Mouse (Mus musculus) macrophage (primary cell): ENCODE measurements at regions not wholly inside any gene's neighbourhood (a gene's known extent, or its start where the extent isn't known, plus 50 kb on each side); places are given as distances from the start of the nearest gene placed in this dataset.

ENCODE experiments used
- H3K27ac ChIP-seq: fragments of 350-480 bp; formaldehyde crosslinking; 2 replicates; pipeline ENCODE4 v1.9.0; 2021
- H3K36me3 ChIP-seq: fragments of 350-480 bp; formaldehyde crosslinking; 2 replicates; pipeline ENCODE4 v1.9.0; 2021; ENCODE audit errors: inconsistent target
- H3K4me3 ChIP-seq: fragments of 350-480 bp; formaldehyde crosslinking; 2 replicates; pipeline ENCODE4 v1.9.0; 2021; ENCODE audit errors: inconsistent target
- H3K79me2 ChIP-seq: fragments of 350-480 bp; formaldehyde crosslinking; 2 replicates; pipeline ENCODE4 v1.9.0; 2021; ENCODE audit errors: inconsistent target
- WGBS: methylation state at CpG from one replicate; pipeline ENCODE4 v1.1.7; 2026; ENCODE audit warnings: inconsistent platforms; ENCODE audit not compliant: missing documents; 5-methylcytosine and 5-hydroxymethylcytosine counted together

DNA sequence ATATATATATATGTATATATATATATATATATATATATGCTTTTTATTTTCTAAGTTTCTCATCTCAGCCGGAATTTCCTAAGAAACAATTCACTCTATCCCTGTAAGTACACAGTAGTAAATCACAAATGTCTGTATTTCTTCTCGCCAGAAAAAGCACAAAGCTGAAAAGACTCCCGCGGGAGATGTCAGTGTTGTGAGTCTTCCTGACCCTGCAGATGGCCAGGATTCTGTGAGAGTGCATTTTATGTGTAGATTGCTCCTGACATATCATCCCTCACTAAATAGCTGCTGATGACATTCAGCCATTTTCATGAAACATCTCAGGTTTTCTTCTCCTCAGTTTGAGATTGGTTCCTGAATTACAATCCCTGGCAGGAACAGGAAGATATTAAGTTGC, 148.9 kb upstream of the Xrcc4 start:
- no peak overlapping the region for H3K27ac ChIP-seq
- H3K4me3 ChIP-seq, result no peak overlapping the region
- H3K79me2 ChIP-seq, result no peaks in the 10 kb centered on the region
- H3K36me3 ChIP-seq, result no peaks in the 10 kb centered on the region
- WGBS, result 82% methylated on average over 4 of the region's 4 CpGs

GRCm38 (mm10) chr13:90233986-90234385, 144.6 kb upstream of the Xrcc4 start:
- WGBS, result 10% methylated on average over 1 of the region's 1 CpGs
- Histone ChIP-seq H3K79me2 (no peaks in the 10 kb centered on the region), H3K4me3 (no peak overlapping the region), H3K27ac (no peak overlapping the region), H3K36me3 (no peaks in the 10 kb centered on the region)

GRCm38 (mm10) chr13:90233561-90233960, 144.2 kb upstream of the Xrcc4 start:
- Histone ChIP-seq H3K79me2 (no peaks in the 10 kb centered on the region), H3K27ac (no peak overlapping the region), H3K4me3 (no peak overlapping the region), H3K36me3 (no peaks in the 10 kb centered on the region)
- WGBS, result 7% methylated on average over 3 of the region's 3 CpGs

GRCm38 (mm10) chr13:90229106-90229505, 139.7 kb upstream of the Xrcc4 start:
- Histone ChIP-seq H3K27ac (no peak overlapping the region), H3K4me3 (no peak overlapping the region), H3K79me2 (no peaks in the 10 kb centered on the region), H3K36me3 (no peaks in the 10 kb centered on the region)
- 100% methylated on average over 2 of the region's 2 CpGs for WGBS

DNA sequence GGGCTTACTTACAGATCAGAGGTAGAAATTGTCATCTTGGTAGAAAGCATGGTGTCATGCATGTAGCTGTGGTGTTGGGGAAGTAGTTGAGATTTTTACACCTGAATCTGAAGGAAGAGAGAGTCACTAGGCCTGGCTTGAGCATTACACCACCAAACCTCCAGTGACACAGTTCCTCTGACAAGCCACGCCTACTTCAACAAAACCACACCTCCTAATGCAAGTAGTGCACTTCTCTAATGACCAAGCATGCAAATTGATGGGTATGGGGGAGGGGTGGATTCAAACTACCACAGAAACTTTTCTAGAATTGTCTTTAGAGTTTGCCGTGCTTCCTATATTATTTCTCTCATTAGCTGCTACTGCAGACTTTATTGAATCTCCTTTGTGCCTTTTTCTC, 136.8 kb upstream of the Xrcc4 start:
- Histone ChIP-seq H3K79me2 (no peaks in the 10 kb centered on the region), H3K27ac (no peak overlapping the region), H3K4me3 (no peak overlapping the region), H3K36me3 (no peaks in the 10 kb centered on the region)
- 95% methylated on average over 2 of the region's 2 CpGs for WGBS

- Histone ChIP-seq H3K36me3 (no peaks in the 10 kb centered on the region), H3K79me2 (no peaks in the 10 kb centered on the region), H3K4me3 (no peak overlapping the region), H3K27ac (no peak overlapping the region)
Observed at GRCm38 (mm10) chr13:90212390-90212789, 123.0 kb upstream of the Xrcc4 start.

DNA sequence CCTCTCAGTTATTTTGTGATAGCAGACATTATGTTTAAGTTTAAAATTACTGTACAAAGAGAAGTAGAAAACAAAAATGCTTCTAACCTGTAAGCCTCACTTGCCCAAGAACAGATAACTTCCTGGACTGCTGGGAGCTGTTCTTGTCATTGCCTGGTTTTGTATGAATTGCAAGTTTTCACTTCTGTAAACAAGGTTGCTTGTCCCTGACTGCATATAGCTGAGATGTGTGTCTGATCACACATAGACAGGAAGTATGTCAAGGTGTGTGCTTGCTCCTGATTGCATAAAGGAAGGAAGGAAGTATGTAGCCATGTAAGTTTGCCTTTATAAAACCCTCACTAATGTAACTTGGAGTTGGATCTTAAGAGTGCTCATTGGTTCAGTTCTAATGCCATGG, 118.5 kb upstream of the Xrcc4 start:
- no peaks in the 10 kb centered on the region for H3K36me3 ChIP-seq
- H3K27ac ChIP-seq, result no peak overlapping the region
- no peak overlapping the region for H3K4me3 ChIP-seq
- no peaks in the 10 kb centered on the region for H3K79me2 ChIP-seq
